Mouse (Mus musculus) MEL (cell line): ENCODE measurements at regions not wholly inside any gene's neighbourhood (a gene's known extent, or its start where the extent isn't known, plus 50 kb on each side); places are given as distances from the start of the nearest gene placed in this dataset.

Experiments
- MAX ChIP-seq: IDR thresholded peaks from 2 replicates; pipeline ENCODE4 v1.6.1; 2011; ENCODE audit warnings: low read length, improper control_type of control experiment
- POLR2AphosphoS2 ChIP-seq: IDR thresholded peaks from 2 replicates; pipeline ENCODE4 v1.6.1; 2011; ENCODE audit warnings: low read length, improper control_type of control experiment
- RAD21 ChIP-seq: IDR thresholded peaks from 2 replicates; pipeline ENCODE4 v1.6.1; 2011; ENCODE audit warnings: mild to moderate bottlenecking, low read depth, low read length, improper control_type of control experiment
- TBP ChIP-seq: IDR thresholded peaks from 2 replicates; pipeline ENCODE4 v1.8.0; 2011; ENCODE audit warnings: low read depth, low read length, improper control_type of control experiment
- USF1 ChIP-seq: IDR thresholded peaks from 2 replicates; pipeline ENCODE4 v1.6.1; 2014; ENCODE audit warnings: low read depth, mild to moderate bottlenecking, inconsistent platforms, low read length, improper control_type of control experiment, moderate library complexity

- TF ChIP-seq MAX: no peak
- TF ChIP-seq TBP: no peak
- no peak for TF ChIP-seq USF1
- TF ChIP-seq RAD21: no peak
- no peak for TF ChIP-seq POLR2AphosphoS2
Observed at GRCm38 (mm10) chr3:7804209-7804608, 1184.0 kb upstream of the 1700008P02Rik start.
